19 mouse cellular contexts compared by ENCODE assay signal in genomic region chr16:8533477-8533876, GRCm38 (mm10). TPM values are rescaled to one million over a fixed set of nuclear protein-coding genes. Genes with fewer than 3 reads are reported as not detected.
"Had no signal": no experiment of that assay in that cellular context is flagged by ENCODE, and none has a peak within 500 bp of the region (broad histone marks: within the 10 kb centered on the region; RNA-seq: fewer than 3 reads in every experiment).

No protein-coding gene starts in this region.

- DNase-seq: kidney, adult 8-10 months; kidney, postnatal 14 days; kidney, postnatal 4 days; left cerebral cortex, postnatal 4 days; liver, embryonic 13.5 days; lung, adult 2 months; lung, postnatal 14 days; lung, postnatal 4 days; thymus, adult 18-20 months; thymus, postnatal 36 days had no signal

- H3K9me3 ChIP-seq: kidney, embryonic 15.5 days; limb, embryonic 12.5 days; limb, embryonic 15.5 days; liver, embryonic 13.5 days; midbrain, embryonic 12.5 days; midbrain, embryonic 15.5 days; neural tube, embryonic 13.5 days had no signal

- H3K27ac ChIP-seq: kidney, embryonic 15.5 days; limb, embryonic 12.5 days; limb, embryonic 15.5 days; liver, embryonic 13.5 days; midbrain, embryonic 12.5 days; midbrain, embryonic 15.5 days; neural tube, embryonic 13.5 days had no signal

- H3K36me3 ChIP-seq: limb, embryonic 15.5 days; liver, embryonic 13.5 days; midbrain, embryonic 12.5 days; midbrain, embryonic 15.5 days had no signal

- H3K9ac ChIP-seq: kidney, embryonic 15.5 days; limb, embryonic 12.5 days; limb, embryonic 15.5 days; liver, embryonic 13.5 days; midbrain, embryonic 12.5 days; midbrain, embryonic 15.5 days; neural tube, embryonic 13.5 days had no signal

- H3K4me3 ChIP-seq: kidney, embryonic 15.5 days; limb, embryonic 12.5 days; limb, embryonic 15.5 days; liver, embryonic 13.5 days; midbrain, embryonic 12.5 days; midbrain, embryonic 15.5 days; myocyte; neural tube, embryonic 13.5 days had no signal

- H3K27me3 ChIP-seq: kidney, embryonic 15.5 days; limb, embryonic 12.5 days; limb, embryonic 15.5 days; liver, embryonic 13.5 days; midbrain, embryonic 15.5 days; neural tube, embryonic 13.5 days had no signal

RNA-seq across cellular contexts. Expression of gene Abat, which starts 20.2 kb away (rescaled TPM):
- total RNA-seq: monocyte, adult 5-6 weeks; neutrophil, adult 5-6 weeks had no signal
